Mouse (Mus musculus): ENCODE measurements around the gene Birc5.
A peak's percentile ranks its signal among the peaks of the same experiment; 100 is the strongest.

- peak; percentile 65 for TF ChIP-seq CTCF (IDR thresholded peaks at IDR 0.05; ENCODE audit: borderline replicate concordance, extremely low read depth, insufficient read depth, insufficient read length)
- TF ChIP-seq POLR2A (IDR thresholded peaks at IDR 0.05; ENCODE audit: borderline replicate concordance, extremely low read depth, insufficient read depth, insufficient read length, poor library complexity, severe bottlenecking), result no peak
These were observed 38.5 kb upstream of the Birc5 start for GRCm38 (mm10) chr11:117810401-117811046.

Data from brain, embryonic 14.5 days (tissue).